ENCODE assay signal across 10 mouse cellular contexts in genomic region chr9:111204601-111205375, GRCm38 (mm10).
A peak's percentile ranks its signal among the peaks of the same experiment; 100 is the strongest.
DNase-seq lines count a peak whose midpoint lies in the region; ATAC-seq lines count a peak whose summit lies in the region.
"Had no signal": no experiment of that assay in that cellular context is flagged by ENCODE, and none has a peak within 500 bp of the region (broad histone marks: within the 10 kb centered on the region; RNA-seq: fewer than 3 reads in every experiment).

No protein-coding gene starts in this region.

- peak; percentile 38 for DNase-seq in heart, adult 8-10 months (ENCODE audit: low spot score)
- no peak for DNase-seq in heart, postnatal 25 days (ENCODE audit: low spot score)
- peak; percentile 77 for DNase-seq in NIH3T3 (ENCODE audit: low read depth)
- DNase-seq in fibroblast of lung, adult 2 months (ENCODE audit: low read depth): peak; percentile 62
- DNase-seq in left cerebral cortex, adult 18-20 months (ENCODE audit: low spot score in 2 of 2): peak; percentile 51 to 70
- DNase-seq: cerebellum, postnatal 36 days; thymus, postnatal 14 days had no signal

- intact Hi-C loops in heart, postnatal 25 days (cut with DNase I): no loop called here

- no peak for ATAC-seq in granulocyte monocyte progenitor cell, adult 5-6 weeks (replicated peaks; ENCODE audit: poor library complexity, severe bottlenecking)
- no peak for ATAC-seq in monocyte, adult 5-6 weeks (replicated peaks; ENCODE audit: insufficient number of reproducible peaks, low FRiP score, low TSS enrichment, poor library complexity, severe bottlenecking)
- ATAC-seq in megakaryocyte progenitor cell, adult 5-6 weeks (replicated peaks; ENCODE audit: poor library complexity): no peak
